Mouse (Mus musculus) lung, adult 10 weeks (tissue): Measurements from ENCODE around the gene Eef2k. TPM values are rescaled to one million over a fixed set of nuclear protein-coding genes. Genes with fewer than 3 reads are reported as not detected.

Experiments used
- polyA plus RNA-seq: library from polyadenylated mRNA; stranded (reverse); fragments of 350-450 nt; fragmentation: Illumina TruSeq; extraction: RNeasy Lipid Tissue Mini Kit (QIAGEN cat#74804); gene quantifications from one replicate; pipeline ENCODE4 v1.2.3, GENCODE M21; 2014; ENCODE audit warnings: low read depth, low replicate concordance; ENCODE audit not compliant: insufficient read depth

Gene Eef2k
- 6.7 TPM for polyA plus RNA-seq

GRCm38 (mm10) chr7:120842345-120843036 is at the start of gene Eef2k:
Gene Eef2k (plus strand): TSS chr7:120842831.

GRCm38 (mm10) chr7:120811834-120812415 is 30.7 kb upstream of the Eef2k start, which contains the start of gene Gm5737:
Gene Gm5737 (plus strand): TSS chr7:120812365.

GRCm38 (mm10) chr7:120917592-120918461 is 75.2 kb downstream of the Eef2k start, which contains the start of gene Polr3e:
Gene Polr3e (plus strand): TSS chr7:120917744.

Other genes with a start within 250 kb of the Eef2k start
- 91.0 TPM for gene Uqcrc2, start 207.7 kb upstream of the Eef2k start, polyA plus RNA-seq
- gene Pdzd9, start 172.5 kb upstream of the Eef2k start, polyA plus RNA-seq: not detected
- gene Mosmo, start 165.2 kb upstream of the Eef2k start, polyA plus RNA-seq: 19.3 TPM
- gene Vwa3a, start 103.5 kb upstream of the Eef2k start, polyA plus RNA-seq: 3.8 TPM
- not detected for gene Gm5737, start 30.5 kb upstream of the Eef2k start, polyA plus RNA-seq
- gene Polr3e, start 74.9 kb downstream of the Eef2k start, polyA plus RNA-seq: 9.2 TPM
- gene Cdr2, start 139.5 kb downstream of the Eef2k start, polyA plus RNA-seq: 27.1 TPM
- gene Mfsd13b, start 139.7 kb downstream of the Eef2k start, polyA plus RNA-seq: not detected
- gene Mettl9, start 191.6 kb downstream of the Eef2k start, polyA plus RNA-seq: 38.4 TPM
- 5.3 TPM for gene Igsf6, start 231.7 kb downstream of the Eef2k start, polyA plus RNA-seq
- not detected for gene Otoa, start 238.8 kb downstream of the Eef2k start, polyA plus RNA-seq